Mouse (Mus musculus) kidney, adult 2 months (tissue): Measurements from ENCODE around the gene B4gat1. TPM values are rescaled to one million over a fixed set of nuclear protein-coding genes. Genes with fewer than 3 reads are reported as not detected.

ENCODE experiments used
- DNase-seq: peaks from one replicate; pipeline ENCODE4 v3.0.0; 2021
- H3K27ac ChIP-seq: fragments of 200-500 bp; 2 replicates; pipeline ENCODE4 v1.5.1; 2012; ENCODE audit warnings: low read depth, low read length, control low read depth, inconsistent platforms; ENCODE audit not compliant: insufficient read depth
- H3K27me3 ChIP-seq: fragments of 200-500 bp; replicated peaks from 2 replicates; pipeline ENCODE4 v1.6.1; 2012; ENCODE audit warnings: mild to moderate bottlenecking, moderate library complexity, low read length, inconsistent platforms; ENCODE audit not compliant: control insufficient read depth, insufficient read depth
- H3K36me3 ChIP-seq: fragments of 200-500 bp; 2 replicates; pipeline ENCODE4 v1.6.1; 2012; ENCODE audit warnings: mild to moderate bottlenecking, moderate library complexity, low read length, inconsistent platforms; ENCODE audit not compliant: control insufficient read depth, insufficient read depth
- H3K4me1 ChIP-seq: fragments of 200-500 bp; 2 replicates; pipeline ENCODE4 v1.6.1; 2011; ENCODE audit warnings: low read length; ENCODE audit not compliant: control insufficient read depth, insufficient read depth
- H3K4me3 ChIP-seq: fragments of 200-500 bp; 2 replicates; pipeline ENCODE4 v1.5.1; 2011; ENCODE audit warnings: mild to moderate bottlenecking, low read depth, low read length, control low read depth; ENCODE audit not compliant: insufficient read depth
- CTCF ChIP-seq: fragments of 200-500 bp; conservative IDR thresholded peaks from 2 replicates; pipeline ENCODE4 v1.5.1; 2011; ENCODE audit warnings: low read depth, mild to moderate bottlenecking, control low read depth, low read length, moderate library complexity, mixed read lengths; ENCODE audit not compliant: insufficient read depth, insufficient read length
- POLR2A ChIP-seq: fragments of 200-500 bp; IDR thresholded peaks from one replicate; pipeline ENCODE4 v1.6.1; 2011; ENCODE audit warnings: low read depth, low read length, control low read depth
- WGBS: fragments of 180-500 bp; shearing (Covaris S2); methylation state at CpG from one replicate; pipeline ENCODE4 v1.1.7; 2018; 5-methylcytosine and 5-hydroxymethylcytosine counted together
- polyA plus RNA-seq: library from polyadenylated mRNA; depleted of rRNA; stranded (reverse); fragments of >200 nt; gene quantifications from 2 replicates; pipeline ENCODE4 v1.2.3, GENCODE M21; 2012

The B4gat1 gene
- polyA plus RNA-seq, 1 experiment = 45.0 TPM

GRCm38 (mm10) chr19:5016221-5016742 is 22.3 kb upstream of the B4gat1 start:
- peak overlapping the region; percentile 86 for H3K27ac ChIP-seq
- no peak overlapping the region for H3K4me3 ChIP-seq
- 14% methylated on average over 10 of the region's 10 CpGs for WGBS
- DNase-seq = peak; percentile 73
- no peaks in the 10 kb centered on the region for H3K36me3 ChIP-seq
- H3K4me1 ChIP-seq = peaks cover 7% of the 10 kb centered on the region
- no peaks in the 10 kb centered on the region for H3K27me3 ChIP-seq
- TF ChIP-seq CTCF (no peak), POLR2A (no peak)

GRCm38 (mm10) chr19:5016782-5017181 is 21.8 kb upstream of the B4gat1 start:
- TF ChIP-seq CTCF (peak; percentile 79), POLR2A (no peak)
- 19% methylated on average over 12 of the region's 12 CpGs for WGBS
- peak overlapping the region; percentile 86; the same call in 1 of the 2 replicates for H3K27ac ChIP-seq

GRCm38 (mm10) chr19:5017611-5018010 is 21.0 kb upstream of the B4gat1 start:
- Histone ChIP-seq H3K4me3 (no peak overlapping the region), H3K36me3 (no peaks in the 10 kb centered on the region), H3K27me3 (no peaks in the 10 kb centered on the region), H3K27ac (no peak overlapping the region), H3K4me1 (peaks cover 7% of the 10 kb centered on the region)
- no peak for TF ChIP-seq CTCF
- TF ChIP-seq POLR2A = no peak
- 86% methylated on average over 4 of the region's 4 CpGs for WGBS
- DNase-seq = no peak

More at GRCm38 (mm10) chr19:5016782-5017181, 21.8 kb upstream of the B4gat1 start:
- no peaks in the 10 kb centered on the region for H3K36me3 ChIP-seq
- H3K4me3 ChIP-seq = no peak overlapping the region
- H3K27me3 ChIP-seq = no peaks in the 10 kb centered on the region
- peak; percentile 71 for DNase-seq
- H3K4me1 ChIP-seq = peaks cover 7% of the 10 kb centered on the region

DNA sequence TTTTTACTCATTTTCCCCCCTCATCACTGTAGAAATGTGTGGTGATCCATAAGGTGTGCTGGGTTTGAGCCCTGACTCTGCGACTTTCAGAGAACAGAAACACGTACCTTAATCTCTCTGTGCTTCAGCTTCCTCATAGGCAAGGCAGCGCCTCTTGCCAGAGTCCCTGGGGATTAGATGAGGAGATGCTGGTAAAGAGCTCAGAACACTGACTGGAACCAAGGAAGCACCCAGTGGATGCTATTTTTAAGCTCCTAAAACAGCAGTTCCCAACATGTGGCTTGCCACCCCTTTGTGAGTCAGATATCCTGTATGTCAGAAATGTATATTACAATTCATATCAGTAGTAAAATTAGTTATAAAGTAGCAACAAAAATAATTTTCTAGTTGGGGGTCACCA is 20.4 kb upstream of the B4gat1 start:
- no peak overlapping the region for H3K27ac ChIP-seq

DNA sequence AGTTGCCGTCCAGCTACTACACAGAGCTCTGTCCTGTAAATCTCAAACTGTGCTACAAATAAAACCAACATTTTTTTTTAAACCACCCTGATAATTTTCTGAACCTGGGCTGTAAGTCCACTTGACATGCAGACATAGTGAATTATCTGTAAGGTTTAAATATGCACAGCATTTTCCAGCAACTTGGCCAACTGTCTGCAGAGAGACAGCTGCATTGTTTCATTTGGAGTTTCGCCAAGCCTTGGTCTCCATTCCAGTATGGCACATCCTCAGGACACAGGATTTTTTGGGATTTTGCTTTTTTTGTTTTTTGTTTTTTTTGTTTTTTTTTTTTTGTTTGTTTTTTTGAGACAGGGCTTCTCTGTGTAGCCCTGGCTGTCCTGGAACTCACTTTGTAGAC is 17.2 kb upstream of the B4gat1 start:
- H3K4me3 ChIP-seq = no peak overlapping the region
- no peaks in the 10 kb centered on the region for H3K27me3 ChIP-seq
- no peaks in the 10 kb centered on the region for H3K36me3 ChIP-seq
- peaks cover 1% of the 10 kb centered on the region; the same call in 1 of the 2 replicates for H3K4me1 ChIP-seq
- DNase-seq = no peak
- H3K27ac ChIP-seq = no peak overlapping the region
- 74% methylated on average over 2 of the region's 2 CpGs for WGBS
- TF ChIP-seq CTCF = no peak

More for the DNA sequence above, 20.4 kb upstream of the B4gat1 start:
- H3K4me1 ChIP-seq = peaks cover 7% of the 10 kb centered on the region
- 89% methylated on average over 3 of the region's 3 CpGs for WGBS
- no peak for DNase-seq
- H3K4me3 ChIP-seq = no peak overlapping the region
- TF ChIP-seq CTCF (no peak), POLR2A (no peak)
- H3K27me3 ChIP-seq = no peaks in the 10 kb centered on the region
- no peaks in the 10 kb centered on the region for H3K36me3 ChIP-seq

GRCm38 (mm10) chr19:5023621-5024479 is 14.8 kb upstream of the B4gat1 start, which contains the start of gene Slc29a2:
Slc29a2 (plus strand) TSS chr19:5023860.
- no peaks in the 10 kb centered on the region for H3K27me3 ChIP-seq
- no peaks in the 10 kb centered on the region for H3K36me3 ChIP-seq
- TF ChIP-seq POLR2A = peak; percentile 85
- no peak for TF ChIP-seq CTCF
- peak; percentile 96 for DNase-seq
- peak within 1 kb of the TSS; percentile 91 for H3K27ac ChIP-seq
- WGBS = under 1% methylated on average over 62 of the region's 62 CpGs
- H3K4me1 ChIP-seq = no peaks in the 10 kb centered on the region
- H3K4me3 ChIP-seq = peak within 1 kb of the TSS; percentile 98

- 88% methylated on average over 8 of the region's 8 CpGs for WGBS
- no peaks in the 10 kb centered on the region for H3K36me3 ChIP-seq
Observed at GRCm38 (mm10) chr19:5026111-5026510, 12.5 kb upstream of the B4gat1 start.

More at GRCm38 (mm10) chr19:5026111-5026510, 12.5 kb upstream of the B4gat1 start:
- H3K27ac ChIP-seq = no peak overlapping the region
- no peaks in the 10 kb centered on the region for H3K27me3 ChIP-seq
- TF ChIP-seq CTCF (no peak), POLR2A (no peak)
- H3K4me1 ChIP-seq = no peaks in the 10 kb centered on the region
- no peak for DNase-seq
- no peak overlapping the region for H3K4me3 ChIP-seq
